Mouse (Mus musculus): ENCODE results near the gene Gm4187. TPM values are rescaled to one million over a fixed set of nuclear protein-coding genes. Genes with fewer than 3 reads are reported as not detected.
"Not testable (repeated sequence)": the region's sequence is repeated elsewhere in the genome, so short reads cannot be mapped to it uniquely, and the experiment has no call there.

Gm4187 gene
- polyA plus RNA-seq (2012; fragmentation: generic; extraction: Trizol) = not detected

- not testable (repeated sequence) for H3K27me3 ChIP-seq (ENCODE audit: control insufficient read depth, insufficient read depth, insufficient read length); H3K36me3 ChIP-seq (ENCODE audit: control insufficient read depth, insufficient read depth)
Observed at GRCm38 (mm10) chr7:22329617-22330016, at the start of gene Gm4187. Gene Gm4187 (minus strand): TSS chr7:22329717.

GRCm38 (mm10) chr7:22370939-22371338 lies 41.4 kb upstream of the Gm4187 start, which contains the start of gene Gm8660:
Gene Gm8660 (minus strand): TSS chr7:22371039.
- H3K4me3 ChIP-seq; H3ac ChIP-seq (ENCODE audit: control insufficient read depth, insufficient read length); H3K36me3 ChIP-seq (ENCODE audit: control insufficient read depth, insufficient read depth); H3K79me2 ChIP-seq (ENCODE audit: control insufficient read depth, insufficient read depth); H3K4me2 ChIP-seq (ENCODE audit: low read depth); H3K27me3 ChIP-seq (ENCODE audit: control insufficient read depth, insufficient read depth, insufficient read length): not testable (repeated sequence)

More at GRCm38 (mm10) chr7:22329617-22330016, at the start of gene Gm4187:
- H3K79me2 ChIP-seq (ENCODE audit: control insufficient read depth, insufficient read depth); H3ac ChIP-seq (ENCODE audit: control insufficient read depth, insufficient read length); H3K4me3 ChIP-seq; H3K4me2 ChIP-seq (ENCODE audit: low read depth): not testable (repeated sequence)

Other genes with a start within 250 kb of the Gm4187 start
- not detected for gene Gm16451, start 211.5 kb downstream of the Gm4187 start, polyA plus RNA-seq (2012; fragmentation: generic; extraction: Trizol)
- gene Gm10666, start 195.0 kb downstream of the Gm4187 start, polyA plus RNA-seq (2012; fragmentation: generic; extraction: Trizol) = not detected
- not detected for gene Vmn1r142, start 165.7 kb downstream of the Gm4187 start, polyA plus RNA-seq (2012; fragmentation: generic; extraction: Trizol)
- gene Vmn1r143, start 140.3 kb downstream of the Gm4187 start, polyA plus RNA-seq (2012; fragmentation: generic; extraction: Trizol) = not detected
- not detected for gene Gm8653, start 128.5 kb downstream of the Gm4187 start, polyA plus RNA-seq (2012; fragmentation: generic; extraction: Trizol)
- not detected for gene Gm8453, start 100.2 kb downstream of the Gm4187 start, polyA plus RNA-seq (2012; fragmentation: generic; extraction: Trizol)
- gene Gm8660, start 41.3 kb upstream of the Gm4187 start, polyA plus RNA-seq (2012; fragmentation: generic; extraction: Trizol) = not detected
- not detected for gene Vmn1r148, start 83.9 kb upstream of the Gm4187 start, polyA plus RNA-seq (2012; fragmentation: generic; extraction: Trizol)
- gene Vmn1r149, start 108.5 kb upstream of the Gm4187 start, polyA plus RNA-seq (2012; fragmentation: generic; extraction: Trizol) = not detected
- not detected for gene Gm10665, start 134.4 kb upstream of the Gm4187 start, polyA plus RNA-seq (2012; fragmentation: generic; extraction: Trizol)
- gene Vmn1r151, start 170.0 kb upstream of the Gm4187 start, polyA plus RNA-seq (2012; fragmentation: generic; extraction: Trizol) = not detected
- not detected for gene Vmn1r152, start 193.2 kb upstream of the Gm4187 start, polyA plus RNA-seq (2012; fragmentation: generic; extraction: Trizol)
- gene Gm8677, start 205.2 kb upstream of the Gm4187 start, polyA plus RNA-seq (2012; fragmentation: generic; extraction: Trizol) = not detected
- gene Gm4201, start 235.6 kb upstream of the Gm4187 start, polyA plus RNA-seq (2012; fragmentation: generic; extraction: Trizol) = not detected

Data from myocyte (in vitro differentiated cells).